Mouse (Mus musculus) liver, adult 2 months (tissue): ENCODE measurements around the gene Sh3pxd2a.

Source experiments
- CTCF ChIP-seq: fragments of 200-500 bp; IDR thresholded peaks from 2 replicates; pipeline ENCODE4 v1.5.1; 2011; ENCODE audit warnings: low read depth, low read length, control low read depth
- POLR2A ChIP-seq: fragments of 200-500 bp; IDR thresholded peaks from 2 replicates; pipeline ENCODE4 v1.6.1; 2011; ENCODE audit warnings: low read length, control low read depth; ENCODE audit not compliant: insufficient read depth; ENCODE audit errors: extremely low read depth

DNA sequence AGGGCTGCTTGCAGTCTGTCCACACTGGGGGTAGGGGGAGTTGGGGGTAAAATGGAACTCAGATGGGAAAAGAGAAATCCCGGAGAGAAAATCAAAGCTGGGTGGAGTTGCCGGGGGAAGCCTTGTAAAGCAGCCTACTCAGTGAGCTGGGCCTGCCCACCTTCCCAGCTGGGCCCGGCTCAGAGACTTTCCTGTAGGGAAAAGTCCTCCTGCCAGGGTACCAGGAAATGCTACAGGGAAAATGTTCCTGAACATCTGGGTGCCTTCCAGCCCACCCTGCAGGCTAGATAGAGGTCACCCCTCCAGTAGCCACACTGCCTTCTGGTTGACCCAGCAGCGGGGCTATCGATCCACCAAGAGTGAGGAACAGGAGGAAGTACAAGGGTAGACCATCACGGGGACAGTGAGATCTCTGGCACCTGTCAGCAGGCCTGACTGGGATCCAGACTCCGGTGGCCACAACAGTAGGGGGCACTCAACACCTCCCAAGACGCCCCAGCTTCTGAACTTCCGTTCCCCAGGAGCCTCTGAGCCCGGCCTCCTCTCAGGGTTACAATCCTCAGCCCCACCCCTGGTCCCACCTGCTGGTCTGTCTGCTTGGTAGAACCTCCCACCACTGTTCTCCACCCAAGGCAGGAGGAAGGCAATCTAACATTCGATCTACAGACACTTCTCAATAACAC lies 51.5 kb downstream of the Sh3pxd2a start:
- TF ChIP-seq CTCF (0 out of 2 replicates have a peak, but pooled peaks have one; percentile 34), POLR2A (no peak)
